Mouse (Mus musculus): ENCODE results near the gene Copg1. TPM values are rescaled to one million over a fixed set of nuclear protein-coding genes. Genes with fewer than 3 reads are reported as not detected.

Copg1 gene
- polyA plus RNA-seq, 1 experiment, result 73.3 TPM

GRCm38 (mm10) chr6:87851871-87852270 lies 35.7 kb upstream of the Copg1 start:
- Histone ChIP-seq H3K4me3 (ENCODE audit: low read depth, low read length) (no peak overlapping the region), H3K27ac (ENCODE audit: insufficient read depth, low read length) (no peak overlapping the region), H3K4me1 (ENCODE audit: control insufficient read depth, insufficient read depth, low read length) (no peaks in the 10 kb centered on the region)

GRCm38 (mm10) chr6:87853446-87853845 lies 34.2 kb upstream of the Copg1 start:
- H3K27me3 ChIP-seq (ENCODE audit: control insufficient read depth, insufficient read depth, low read length, poor library complexity, severe bottlenecking), result no peaks in the 10 kb centered on the region
- peak overlapping the region; percentile 62; the same call in 1 of the 2 replicates for H3K27ac ChIP-seq (ENCODE audit: insufficient read depth, low read length)
- H3K4me1 ChIP-seq (ENCODE audit: control insufficient read depth, insufficient read depth, low read length), result no peaks in the 10 kb centered on the region
- TF ChIP-seq CTCF (IDR thresholded peaks at IDR 0.05; ENCODE audit: low read depth, low read length) (no peak), EP300 (IDR thresholded peaks at IDR 0.05; ENCODE audit: insufficient read depth, low read depth, low read length) (no peak), POLR2A (IDR thresholded peaks at IDR 0.05; ENCODE audit: insufficient read depth, low read length) (no peak)
- H3K4me3 ChIP-seq (ENCODE audit: low read depth, low read length), result no peak overlapping the region
- no peak overlapping the region for H3K9ac ChIP-seq (ENCODE audit: low read depth, poor library complexity, severe bottlenecking)
- H3K36me3 ChIP-seq (ENCODE audit: control insufficient read depth, insufficient read depth, low read length, poor library complexity, severe bottlenecking), result peaks cover 7% of the 10 kb centered on the region
- no peaks in the 10 kb centered on the region for H3K9me3 ChIP-seq (replicated peaks; ENCODE audit: control insufficient read depth, insufficient read depth, low read length, poor library complexity, severe bottlenecking)

More at GRCm38 (mm10) chr6:87851871-87852270, 35.7 kb upstream of the Copg1 start:
- H3K9ac ChIP-seq (ENCODE audit: low read depth, poor library complexity, severe bottlenecking), result peak overlapping the region; percentile 96
- H3K27me3 ChIP-seq (ENCODE audit: control insufficient read depth, insufficient read depth, low read length, poor library complexity, severe bottlenecking), result no peaks in the 10 kb centered on the region
- peaks cover 22% of the 10 kb centered on the region for H3K36me3 ChIP-seq (ENCODE audit: control insufficient read depth, insufficient read depth, low read length, poor library complexity, severe bottlenecking)
- H3K9me3 ChIP-seq (replicated peaks; ENCODE audit: control insufficient read depth, insufficient read depth, low read length, poor library complexity, severe bottlenecking), result no peaks in the 10 kb centered on the region
- TF ChIP-seq EP300 (IDR thresholded peaks at IDR 0.05; ENCODE audit: insufficient read depth, low read depth, low read length) (no peak), POLR2A (IDR thresholded peaks at IDR 0.05; ENCODE audit: insufficient read depth, low read length) (no peak), CTCF (IDR thresholded peaks at IDR 0.05; ENCODE audit: low read depth, low read length) (no peak)

- Histone ChIP-seq H3K36me3 (ENCODE audit: control insufficient read depth, insufficient read depth, low read length, poor library complexity, severe bottlenecking) (no peaks in the 10 kb centered on the region), H3K4me3 (ENCODE audit: low read depth, low read length) (no peak overlapping the region), H3K9me3 (replicated peaks; ENCODE audit: control insufficient read depth, insufficient read depth, low read length, poor library complexity, severe bottlenecking) (no peaks in the 10 kb centered on the region), H3K4me1 (ENCODE audit: control insufficient read depth, insufficient read depth, low read length) (no peaks in the 10 kb centered on the region), H3K27ac (ENCODE audit: insufficient read depth, low read length) (no peak overlapping the region), H3K27me3 (ENCODE audit: control insufficient read depth, insufficient read depth, low read length, poor library complexity, severe bottlenecking) (no peaks in the 10 kb centered on the region), H3K9ac (ENCODE audit: low read depth, poor library complexity, severe bottlenecking) (no peak overlapping the region)
- no peak for TF ChIP-seq EP300 (IDR thresholded peaks at IDR 0.05; ENCODE audit: insufficient read depth, low read depth, low read length)
- no peak for TF ChIP-seq POLR2A (IDR thresholded peaks at IDR 0.05; ENCODE audit: insufficient read depth, low read length)
- no peak for TF ChIP-seq CTCF (IDR thresholded peaks at IDR 0.05; ENCODE audit: low read depth, low read length)
Observed at GRCm38 (mm10) chr6:87857071-87857470, 30.5 kb upstream of the Copg1 start.

GRCm38 (mm10) chr6:87866211-87866610 lies 21.4 kb upstream of the Copg1 start:
- H3K4me1 ChIP-seq (ENCODE audit: control insufficient read depth, insufficient read depth, low read length), result peaks cover 1% of the 10 kb centered on the region
- H3K36me3 ChIP-seq (ENCODE audit: control insufficient read depth, insufficient read depth, low read length, poor library complexity, severe bottlenecking), result no peaks in the 10 kb centered on the region
- no peaks in the 10 kb centered on the region for H3K9me3 ChIP-seq (replicated peaks; ENCODE audit: control insufficient read depth, insufficient read depth, low read length, poor library complexity, severe bottlenecking)
- no peak overlapping the region for H3K27ac ChIP-seq (ENCODE audit: insufficient read depth, low read length)
- no peak overlapping the region for H3K4me3 ChIP-seq (ENCODE audit: low read depth, low read length)
- no peak for TF ChIP-seq CTCF (IDR thresholded peaks at IDR 0.05; ENCODE audit: low read depth, low read length)
- no peak for TF ChIP-seq EP300 (IDR thresholded peaks at IDR 0.05; ENCODE audit: insufficient read depth, low read depth, low read length)
- TF ChIP-seq POLR2A (IDR thresholded peaks at IDR 0.05; ENCODE audit: insufficient read depth, low read length), result no peak
- H3K9ac ChIP-seq (ENCODE audit: low read depth, poor library complexity, severe bottlenecking), result no peak overlapping the region
- no peaks in the 10 kb centered on the region for H3K27me3 ChIP-seq (ENCODE audit: control insufficient read depth, insufficient read depth, low read length, poor library complexity, severe bottlenecking)

- Histone ChIP-seq H3K27ac (ENCODE audit: insufficient read depth, low read length) (no peak overlapping the region), H3K9me3 (replicated peaks; ENCODE audit: control insufficient read depth, insufficient read depth, low read length, poor library complexity, severe bottlenecking) (no peaks in the 10 kb centered on the region), H3K4me3 (ENCODE audit: low read depth, low read length) (no peak overlapping the region), H3K9ac (ENCODE audit: low read depth, poor library complexity, severe bottlenecking) (no peak overlapping the region), H3K27me3 (ENCODE audit: control insufficient read depth, insufficient read depth, low read length, poor library complexity, severe bottlenecking) (no peaks in the 10 kb centered on the region), H3K36me3 (ENCODE audit: control insufficient read depth, insufficient read depth, low read length, poor library complexity, severe bottlenecking) (no peaks in the 10 kb centered on the region), H3K4me1 (ENCODE audit: control insufficient read depth, insufficient read depth, low read length) (peaks cover 1% of the 10 kb centered on the region)
- TF ChIP-seq CTCF (IDR thresholded peaks at IDR 0.05; ENCODE audit: low read depth, low read length) (no peak), POLR2A (IDR thresholded peaks at IDR 0.05; ENCODE audit: insufficient read depth, low read length) (no peak), EP300 (IDR thresholded peaks at IDR 0.05; ENCODE audit: insufficient read depth, low read depth, low read length) (no peak)
Observed at GRCm38 (mm10) chr6:87867256-87867655, 20.4 kb upstream of the Copg1 start.

- TF ChIP-seq POLR2A (IDR thresholded peaks at IDR 0.05; ENCODE audit: insufficient read depth, low read length), result no peak
- no peak for TF ChIP-seq CTCF (IDR thresholded peaks at IDR 0.05; ENCODE audit: low read depth, low read length)
- no peak for TF ChIP-seq EP300 (IDR thresholded peaks at IDR 0.05; ENCODE audit: insufficient read depth, low read depth, low read length)
- Histone ChIP-seq H3K36me3 (ENCODE audit: control insufficient read depth, insufficient read depth, low read length, poor library complexity, severe bottlenecking) (no peaks in the 10 kb centered on the region), H3K27me3 (ENCODE audit: control insufficient read depth, insufficient read depth, low read length, poor library complexity, severe bottlenecking) (no peaks in the 10 kb centered on the region), H3K4me1 (ENCODE audit: control insufficient read depth, insufficient read depth, low read length) (peaks cover 1% of the 10 kb centered on the region), H3K9ac (ENCODE audit: low read depth, poor library complexity, severe bottlenecking) (no peak overlapping the region), H3K4me3 (ENCODE audit: low read depth, low read length) (no peak overlapping the region), H3K9me3 (replicated peaks; ENCODE audit: control insufficient read depth, insufficient read depth, low read length, poor library complexity, severe bottlenecking) (no peaks in the 10 kb centered on the region), H3K27ac (ENCODE audit: insufficient read depth, low read length) (no peak overlapping the region)
Observed at GRCm38 (mm10) chr6:87868871-87869506, 18.6 kb upstream of the Copg1 start.

All from ES-Bruce4 (cell line).